Mouse (Mus musculus) midbrain, postnatal 0 days (tissue): Measurements from ENCODE around the gene Dab2. TPM values are rescaled to one million over a fixed set of nuclear protein-coding genes. Genes with fewer than 3 reads are reported as not detected.

Experiments
- ATAC-seq: fragments of 200-750 bp; cut with Nextera tagmentation; 2 replicates; pipeline ENCODE4 v1.8.0; 2017; ENCODE audit warnings: moderate number of reproducible peaks, mild to moderate bottlenecking, moderate TSS enrichment, moderate library complexity; ENCODE audit not compliant: low FRiP score
- DNase-seq: peaks from one replicate; pipeline ENCODE4 v3.0.0-alpha.2; 2015; ENCODE audit warnings: low spot score
- H3K27ac ChIP-seq: fragments of 300-500 bp; sonication (generic); 2 replicates; pipeline ENCODE4 v1.5.1; 2014; ENCODE audit warnings: low read depth, mild to moderate bottlenecking, low read length, mixed read lengths
- H3K27me3 ChIP-seq: fragments of 300-500 bp; sonication (generic); 2 replicates; pipeline ENCODE4 v1.6.1; 2014; ENCODE audit warnings: low read length, control low read depth, mixed read lengths; ENCODE audit not compliant: insufficient read depth
- H3K36me3 ChIP-seq: fragments of 300-500 bp; sonication (generic); 2 replicates; pipeline ENCODE4 v1.6.1; 2014; ENCODE audit warnings: low read length, control low read depth, mixed read lengths; ENCODE audit not compliant: insufficient read depth
- H3K4me1 ChIP-seq: fragments of 300-500 bp; sonication (generic); 2 replicates; pipeline ENCODE4 v1.6.1; 2014; ENCODE audit warnings: mild to moderate bottlenecking, control low read depth, antibody characterized with exemption, low read length, mixed read lengths; ENCODE audit not compliant: insufficient read depth
- H3K4me2 ChIP-seq: fragments of 300-500 bp; sonication (generic); 2 replicates; pipeline ENCODE4 v1.6.1; 2014; ENCODE audit warnings: low read depth, mild to moderate bottlenecking, low read length, mixed read lengths; ENCODE audit not compliant: poor library complexity, severe bottlenecking
- H3K4me3 ChIP-seq: fragments of 300-500 bp; sonication (generic); 2 replicates; pipeline ENCODE4 v1.5.1; 2014; ENCODE audit warnings: low read depth, mild to moderate bottlenecking, low read length, moderate library complexity
- H3K9ac ChIP-seq: fragments of 300-500 bp; sonication (generic); replicated peaks from 2 replicates; pipeline ENCODE4 v1.6.1; 2014; ENCODE audit warnings: mild to moderate bottlenecking, low read length, moderate library complexity, mixed read lengths; ENCODE audit not compliant: poor library complexity, severe bottlenecking
- H3K9me3 ChIP-seq: fragments of 300-500 bp; sonication (generic); 2 replicates; pipeline ENCODE4 v1.6.1; 2016; ENCODE audit warnings: low read length, control low read depth
- CTCF ChIP-seq: IDR thresholded peaks from 2 replicates; pipeline ENCODE4 v1.5.1; 2016; ENCODE audit warnings: antibody characterized with exemption, mild to moderate bottlenecking
- WGBS: fragments of 180-500 bp; shearing (Covaris S2); extraction: QIAGEN DNeasy Blood & Tissue Kit; methylation state at CpG from one replicate; pipeline ENCODE4 v1.1.7; 2014; 5-methylcytosine and 5-hydroxymethylcytosine counted together
- polyA plus RNA-seq: library from polyadenylated mRNA; unstranded; fragments of >200 nt; fragmentation: Nextera tagmentation; extraction: Ambion mirVana; gene quantifications from 2 replicates; pipeline ENCODE4 v1.2.1, GENCODE M21; 2015
- total RNA-seq: library from RNA; depleted of rRNA; stranded (reverse); fragments of >200 nt; gene quantifications from 2 replicates; pipeline ENCODE4 v1.2.3, GENCODE M21; 2014

The Dab2 gene
- total and polyA plus RNA-seq, 2 experiments from 2014 or later: 13.4 to 16.9 TPM

DNA sequence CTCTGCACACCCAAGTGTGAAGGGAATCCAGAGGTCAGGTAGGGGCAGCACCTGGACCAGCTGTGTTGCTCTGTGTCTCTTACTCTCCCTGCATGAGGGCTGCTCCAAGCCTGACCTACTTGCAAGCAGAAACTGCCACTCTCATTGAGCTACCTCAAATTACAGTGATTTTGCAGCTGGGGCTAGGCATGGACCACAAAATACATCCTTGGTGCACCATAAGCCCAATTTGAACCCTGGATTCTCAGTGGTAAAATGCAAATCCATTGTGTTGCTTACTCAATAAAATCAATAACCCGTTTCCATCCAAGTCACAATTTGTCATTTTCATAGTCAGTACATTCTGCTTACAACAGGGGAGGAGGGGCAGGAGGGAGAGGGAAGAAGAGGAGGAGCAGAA, 85.7 kb downstream of the Dab2 start:
- TF ChIP-seq CTCF: no peak
- Histone ChIP-seq H3K4me2 (no peak overlapping the region), H3K4me1 (0 out of 2 replicates have a peak, but pooled peaks cover 2% of the 10 kb centered on the region), H3K36me3 (no peaks in the 10 kb centered on the region), H3K9me3 (no peaks in the 10 kb centered on the region), H3K27me3 (no peaks in the 10 kb centered on the region), H3K9ac (no peak overlapping the region), H3K27ac (no peak overlapping the region), H3K4me3 (no peak overlapping the region)
- no peak for ATAC-seq
- no peak for DNase-seq
- 38% methylated on average over 1 of the region's 1 CpGs for whole genome bisulfite sequencing

DNA sequence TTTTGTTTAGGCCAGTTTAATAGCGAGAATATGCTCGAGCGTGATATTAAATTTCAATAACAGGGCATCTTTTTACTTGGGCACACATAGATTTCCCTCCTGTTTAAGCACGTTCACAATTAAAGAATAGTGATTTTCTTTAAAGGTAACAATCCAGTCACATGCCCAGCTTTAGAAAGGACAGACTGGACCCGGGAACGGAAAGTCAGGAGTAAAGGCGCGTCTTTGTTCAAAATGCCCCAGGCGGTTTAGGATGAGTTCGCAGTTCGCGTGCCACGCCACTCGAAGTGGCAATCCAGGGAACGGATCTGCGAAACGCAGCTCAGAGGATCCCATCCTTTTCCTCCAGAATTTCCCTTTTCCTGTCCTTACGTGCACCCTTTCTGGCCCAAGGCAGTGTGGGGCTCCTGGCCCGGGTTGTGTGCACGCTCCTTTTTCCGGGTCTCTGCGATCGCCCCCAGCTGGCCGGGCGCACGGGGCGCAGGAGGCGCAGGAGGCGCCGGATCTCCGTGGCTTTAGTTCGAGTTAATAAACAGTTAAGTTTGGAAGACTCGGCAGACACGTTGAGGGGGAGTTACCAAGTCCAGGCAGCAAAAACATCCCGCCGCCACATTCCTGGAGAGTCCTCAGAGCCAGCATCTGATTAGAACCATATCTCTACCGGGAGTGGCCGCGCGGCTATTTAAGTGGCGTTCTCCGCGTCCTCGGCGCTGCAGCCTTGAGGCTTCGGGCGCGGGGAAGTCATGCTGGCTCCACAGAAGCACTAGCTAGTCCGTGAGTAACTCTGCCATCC, 86.8 kb downstream of the Dab2 start:
- Histone ChIP-seq H3K4me3 (peak overlapping the region; percentile 55), H3K27me3 (no peaks in the 10 kb centered on the region), H3K4me1 (0 out of 2 replicates have a peak, but pooled peaks cover 2% of the 10 kb centered on the region), H3K27ac (no peak overlapping the region), H3K4me2 (peak overlapping the region; percentile 83), H3K9ac (peak overlapping the region; percentile 48; the same call in 1 of the 2 replicates), H3K9me3 (no peaks in the 10 kb centered on the region), H3K36me3 (no peaks in the 10 kb centered on the region)
- peak; percentile 72 for TF ChIP-seq CTCF
- WGBS: 2% methylated on average over 49 of the region's 49 CpGs
- peak; percentile 90 for ATAC-seq
- DNase-seq: peak; percentile 77

DNA sequence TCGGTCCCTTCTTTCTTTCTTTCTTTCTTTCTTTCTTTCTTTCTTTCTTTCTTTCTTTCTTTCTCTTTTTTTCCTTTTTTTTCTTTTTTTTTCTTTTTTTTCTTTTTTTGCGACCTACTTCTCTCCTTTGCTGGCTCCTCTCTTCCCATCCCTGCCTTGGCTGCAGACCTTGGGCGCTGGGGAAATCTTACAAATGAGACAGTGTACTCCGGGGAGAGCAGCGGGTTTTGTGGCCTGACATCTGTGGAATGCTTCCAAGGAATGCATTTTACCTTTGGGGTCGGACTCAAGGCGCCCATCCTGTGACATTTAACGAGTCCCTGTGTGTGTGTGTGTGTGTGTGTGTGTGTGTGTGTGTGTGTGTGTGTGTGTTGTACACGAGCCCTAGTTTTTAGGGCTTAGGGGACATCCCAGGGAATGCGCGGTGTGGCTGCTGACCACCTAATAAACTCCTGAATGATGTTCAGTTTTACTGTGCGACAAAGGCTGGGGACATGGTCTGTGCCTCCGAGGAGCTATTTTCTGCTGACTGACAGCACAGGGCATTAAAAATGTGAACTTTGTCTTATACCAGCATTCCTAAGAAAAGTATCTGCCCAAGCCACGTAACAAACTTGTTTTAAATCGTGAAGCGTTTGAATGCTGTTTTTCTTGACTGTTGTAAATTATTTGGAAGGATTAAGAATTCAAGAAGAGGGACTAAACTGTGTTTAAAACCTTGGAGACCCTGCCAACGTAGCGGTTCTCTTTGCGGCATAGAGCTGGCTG, 87.6 kb downstream of the Dab2 start:
- Histone ChIP-seq H3K4me1 (0 out of 2 replicates have a peak, but pooled peaks cover 2% of the 10 kb centered on the region), H3K4me2 (peak overlapping the region; percentile 83), H3K9ac (0 out of 2 replicates have a peak overlapping the region, but pooled peaks have one; percentile 48), H3K9me3 (no peaks in the 10 kb centered on the region), H3K36me3 (no peaks in the 10 kb centered on the region), H3K27me3 (no peaks in the 10 kb centered on the region), H3K27ac (no peak overlapping the region), H3K4me3 (peak overlapping the region; percentile 55)
- DNase-seq: no peak
- no peak for ATAC-seq
- no peak for TF ChIP-seq CTCF
- 6% methylated on average over 19 of the region's 19 CpGs for WGBS

DNA sequence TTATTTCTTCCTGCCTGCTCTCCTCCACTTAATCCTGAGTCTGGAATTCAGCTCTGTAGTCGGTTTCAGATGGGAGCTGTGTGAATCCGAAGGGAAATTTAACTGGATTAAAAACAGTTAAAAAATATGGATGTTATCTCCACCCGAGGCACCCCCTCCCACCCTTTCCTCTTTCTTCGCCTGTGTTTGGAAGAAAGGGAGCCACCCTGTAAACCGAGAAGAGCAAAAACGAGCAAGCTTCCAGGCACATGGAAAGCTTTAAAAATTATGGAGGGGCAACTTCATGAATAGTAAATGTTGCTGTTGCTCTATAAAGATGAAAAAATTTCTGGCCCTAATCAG, 88.1 kb downstream of the Dab2 start:
- Histone ChIP-seq H3K9ac (no peak overlapping the region), H3K36me3 (no peaks in the 10 kb centered on the region), H3K27me3 (no peaks in the 10 kb centered on the region), H3K9me3 (no peaks in the 10 kb centered on the region), H3K4me3 (peak overlapping the region; percentile 55), H3K4me1 (0 out of 2 replicates have a peak, but pooled peaks cover 2% of the 10 kb centered on the region), H3K27ac (no peak overlapping the region), H3K4me2 (peak overlapping the region; percentile 83)
- 10% methylated on average over 6 of the region's 6 CpGs for WGBS
- TF ChIP-seq CTCF: no peak
- ATAC-seq (no peak), DNase-seq (no peak)

DNA sequence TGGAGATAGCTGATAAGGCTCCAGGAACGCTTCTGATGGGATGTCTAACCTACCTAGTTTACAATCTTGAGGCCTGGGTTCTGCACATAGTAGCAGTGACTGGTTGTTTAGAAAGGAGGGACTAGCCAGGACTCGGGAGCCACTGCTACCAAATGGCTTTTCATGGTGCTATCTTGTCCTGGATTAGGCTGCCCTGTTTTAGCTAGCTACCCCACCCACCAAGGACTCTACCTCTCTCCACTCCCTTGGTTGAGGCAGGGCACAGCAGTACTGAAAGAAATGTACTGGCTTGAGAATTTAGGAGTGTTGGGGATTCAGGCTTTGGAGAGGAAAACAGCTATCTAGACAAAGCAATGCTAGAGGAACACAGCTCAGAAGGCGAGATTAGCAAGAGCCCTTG, 88.6 kb downstream of the Dab2 start:
- peak overlapping the region; percentile 83 for H3K4me2 ChIP-seq
- H3K4me1 ChIP-seq: 0 out of 2 replicates have a peak, but pooled peaks cover 2% of the 10 kb centered on the region
- no peaks in the 10 kb centered on the region for H3K9me3 ChIP-seq
- no peaks in the 10 kb centered on the region for H3K36me3 ChIP-seq
- H3K27me3 ChIP-seq: no peaks in the 10 kb centered on the region
- WGBS: 72% methylated on average over 3 of the region's 3 CpGs
- ATAC-seq (no peak), DNase-seq (no peak)
- H3K4me3 ChIP-seq: peak overlapping the region; percentile 55; the same call in 1 of the 2 replicates
- no peak overlapping the region for H3K9ac ChIP-seq
- TF ChIP-seq CTCF: no peak
- H3K27ac ChIP-seq: no peak overlapping the region
